Mouse (Mus musculus): ENCODE measurements at regions not wholly inside any gene's neighbourhood (a gene's known extent, or its start where the extent isn't known, plus 50 kb on each side); places are given as distances from the start of the nearest gene placed in this dataset.

GRCm38 (mm10) chr2:59406976-59407375, 77.5 kb upstream of the Dapl1 start:
- no peak for ATAC-seq (ENCODE audit: low TSS enrichment)

- ATAC-seq (ENCODE audit: low TSS enrichment), result peak; percentile 90
Measured at GRCm38 (mm10) chr2:59407512-59407988, 76.9 kb upstream of the Dapl1 start.

GRCm38 (mm10) chr2:59408040-59408587, 76.3 kb upstream of the Dapl1 start:
- ATAC-seq (ENCODE audit: low TSS enrichment), result no peak; the same call in 1 of the 2 replicates

- no peak for ATAC-seq (ENCODE audit: low TSS enrichment)
Measured at GRCm38 (mm10) chr2:59414612-59415011, 69.8 kb upstream of the Dapl1 start.

- no peak; the same call in 1 of the 2 replicates for ATAC-seq (ENCODE audit: low TSS enrichment)
Measured at GRCm38 (mm10) chr2:59416491-59417195, 67.8 kb upstream of the Dapl1 start.

GRCm38 (mm10) chr2:59417384-59417955, 67.0 kb upstream of the Dapl1 start:
- ATAC-seq (ENCODE audit: low TSS enrichment), result no peak

GRCm38 (mm10) chr2:59420496-59420895, 64.0 kb upstream of the Dapl1 start:
- ATAC-seq (ENCODE audit: low TSS enrichment), result no peak

- no peak for ATAC-seq (ENCODE audit: low TSS enrichment)
Measured at GRCm38 (mm10) chr2:59422291-59423242, 61.9 kb upstream of the Dapl1 start.

GRCm38 (mm10) chr2:59424205-59424604, 60.2 kb upstream of the Dapl1 start:
- no peak for ATAC-seq (ENCODE audit: low TSS enrichment)

- peak; percentile 98 for ATAC-seq (ENCODE audit: low TSS enrichment)
Measured at GRCm38 (mm10) chr2:59424729-59425128, 59.7 kb upstream of the Dapl1 start.

- no peak for ATAC-seq (ENCODE audit: low TSS enrichment)
Measured at GRCm38 (mm10) chr2:59425876-59426275, 58.6 kb upstream of the Dapl1 start.

- ATAC-seq (ENCODE audit: low TSS enrichment), result no peak
Measured at GRCm38 (mm10) chr2:59431466-59431865, 53.0 kb upstream of the Dapl1 start.

GRCm38 (mm10) chr2:59431867-59432266, 52.6 kb upstream of the Dapl1 start:
- ATAC-seq (ENCODE audit: low TSS enrichment), result no peak

Measured in frontal cortex, adult (tissue).